ENCODE assay signal across 22 mouse cellular contexts in the genomic region with DNA sequence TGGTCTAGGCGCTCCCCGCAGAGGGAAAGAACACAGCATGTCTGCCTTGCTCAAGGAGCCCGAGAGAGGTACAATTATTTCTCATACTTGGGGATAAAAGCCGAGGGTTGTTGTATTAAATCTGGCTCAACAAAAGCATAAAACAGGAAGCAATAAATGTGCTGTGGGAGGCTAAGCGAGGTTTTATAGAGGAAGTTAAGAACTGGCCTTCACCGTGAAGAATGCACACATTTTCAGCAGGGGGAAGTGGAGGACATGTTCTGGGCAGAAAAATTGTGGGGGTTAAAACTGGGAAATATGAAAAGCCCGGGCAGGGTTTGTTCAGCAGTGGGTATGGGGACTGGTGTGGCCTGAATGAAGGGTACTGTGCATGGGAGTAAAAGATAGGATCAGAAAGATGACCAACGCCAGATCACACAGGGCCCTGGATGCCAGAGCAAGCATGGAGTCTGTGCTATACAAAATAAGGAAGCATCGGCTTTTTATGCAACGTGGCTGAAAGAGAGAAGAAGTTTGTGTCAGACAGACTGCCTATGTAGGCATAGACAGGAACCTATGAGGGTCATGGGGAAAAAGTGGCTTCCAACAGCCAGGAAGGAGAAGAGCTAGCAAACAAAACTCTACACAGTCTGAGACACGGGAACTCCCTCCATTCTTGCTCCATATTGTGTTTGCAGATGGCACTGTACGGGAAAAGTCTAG.
DNase-seq lines count a peak whose midpoint lies in the region; ATAC-seq and TF ChIP-seq lines count a peak whose summit lies in the region.
"Had no signal": no experiment of that assay in that cellular context is flagged by ENCODE, and none has a peak within 500 bp of the region (broad histone marks: within the 10 kb centered on the region; RNA-seq: fewer than 3 reads in every experiment).

No protein-coding gene starts in this region.

- WGBS in heart, embryonic 12.5 days, result 89% methylated on average over 12 of the region's 12 CpGs
- 56% methylated on average over 12 of the region's 12 CpGs for WGBS in liver, embryonic 13.5 days (ENCODE audit: insufficient replicate concordance)
- 53% methylated on average over 12 of the region's 12 CpGs for WGBS in limb, embryonic 14.5 days
- WGBS in stomach, postnatal 0 days, result 86% methylated on average over 12 of the region's 12 CpGs

- H3K27me3 ChIP-seq in heart, embryonic 12.5 days (replicated peaks), result no peaks in the 10 kb centered on the region
- no peaks in the 10 kb centered on the region for H3K27me3 ChIP-seq in liver, embryonic 13.5 days
- H3K27me3 ChIP-seq in limb, embryonic 14.5 days (ENCODE audit: control insufficient read depth, insufficient read depth, low read length), result no peaks in the 10 kb centered on the region
- no peaks in the 10 kb centered on the region for H3K27me3 ChIP-seq in stomach, postnatal 0 days (ENCODE audit: control insufficient read depth, insufficient read depth, low read length)
- H3K27me3 ChIP-seq: embryonic facial prominence, embryonic 15.5 days; forebrain, embryonic 15.5 days; heart, embryonic 15.5 days; neural tube, embryonic 15.5 days had no signal

- H3K4me1 ChIP-seq in heart, embryonic 12.5 days (replicated peaks), result peaks cover 3% of the 10 kb centered on the region
- peaks cover 17% of the 10 kb centered on the region for H3K4me1 ChIP-seq in liver, embryonic 13.5 days (replicated peaks)
- peaks cover 12% of the 10 kb centered on the region; the same call in 1 of the 2 replicates for H3K4me1 ChIP-seq in limb, embryonic 14.5 days (ENCODE audit: control insufficient read depth, insufficient read depth, low read length)
- no peaks in the 10 kb centered on the region for H3K4me1 ChIP-seq in stomach, postnatal 0 days (replicated peaks; ENCODE audit: control insufficient read depth, insufficient read depth)
- H3K4me1 ChIP-seq: forebrain, embryonic 15.5 days; neural tube, embryonic 15.5 days had no signal

- H3K9ac ChIP-seq in heart, embryonic 12.5 days, result no peak overlapping the region
- no peak overlapping the region for H3K9ac ChIP-seq in liver, embryonic 13.5 days
- H3K9ac ChIP-seq in limb, embryonic 14.5 days (ENCODE audit: low read depth, low read length, severe bottlenecking), result no peak overlapping the region
- no peak overlapping the region for H3K9ac ChIP-seq in stomach, postnatal 0 days (ENCODE audit: low read length)
- H3K9ac ChIP-seq: embryonic facial prominence, embryonic 15.5 days; forebrain, embryonic 15.5 days; heart, embryonic 15.5 days; neural tube, embryonic 15.5 days had no signal

- TF ChIP-seq EP300 in stomach, postnatal 0 days (optimal IDR thresholded peaks at IDR 0.05), result no peak

- no peak for TF ChIP-seq POLR2A in limb, embryonic 14.5 days (IDR thresholded peaks at IDR 0.05; ENCODE audit: borderline replicate concordance, extremely low read depth, insufficient read depth, insufficient read length)

- H3K4me2 ChIP-seq in heart, embryonic 12.5 days, result no peak overlapping the region
- H3K4me2 ChIP-seq in liver, embryonic 13.5 days, result no peak overlapping the region
- no peak overlapping the region for H3K4me2 ChIP-seq in limb, embryonic 14.5 days (replicated peaks; ENCODE audit: low read depth, low read length, severe bottlenecking)
- H3K4me2 ChIP-seq in stomach, postnatal 0 days (replicated peaks; ENCODE audit: low read depth), result no peak overlapping the region
- H3K4me2 ChIP-seq: embryonic facial prominence, embryonic 15.5 days; forebrain, embryonic 15.5 days; heart, embryonic 15.5 days; midbrain, embryonic 11.5 days; neural tube, embryonic 15.5 days had no signal

- peak; percentile 90 for DNase-seq in heart, adult 11 months
- no peak for DNase-seq in liver, embryonic 13.5 days
- no peak for DNase-seq in liver
- DNase-seq in limb, embryonic 14.5 days (ENCODE audit: low spot score), result no peak
- no peak for DNase-seq in stomach, postnatal 0 days (ENCODE audit: low spot score)
- DNase-seq: cerebellum, adult 8-10 months; cerebellum, postnatal 36 days; gastrocnemius, postnatal 10 days; heart, postnatal 4 days; kidney, postnatal 10 days; lung, postnatal 4 days; right cerebral cortex, adult 18-20 months had no signal

- peaks cover 21% of the 10 kb centered on the region for H3K36me3 ChIP-seq in heart, embryonic 12.5 days
- H3K36me3 ChIP-seq in liver, embryonic 13.5 days, result no peaks in the 10 kb centered on the region
- peaks cover 9% of the 10 kb centered on the region for H3K36me3 ChIP-seq in limb, embryonic 14.5 days (ENCODE audit: control insufficient read depth, insufficient read depth, low read length)
- peaks cover 6% of the 10 kb centered on the region; the same call in 1 of the 2 replicates for H3K36me3 ChIP-seq in stomach, postnatal 0 days (ENCODE audit: control insufficient read depth, insufficient read depth, low read length)
- H3K36me3 ChIP-seq: forebrain, embryonic 15.5 days; neural tube, embryonic 15.5 days had no signal

- no peak for ATAC-seq in heart, embryonic 12.5 days (ENCODE audit: insufficient number of reproducible peaks, low FRiP score)
- peak; percentile 16; the same call in 1 of the 2 replicates for ATAC-seq in liver, embryonic 13.5 days (ENCODE audit: low read depth)
- ATAC-seq in limb, embryonic 14.5 days (ENCODE audit: low FRiP score, low read depth), result peak; percentile 18; the same call in 1 of the 2 replicates
- peak; percentile 73 for ATAC-seq in megakaryocyte progenitor cell, adult 5-6 weeks (replicated peaks; ENCODE audit: poor library complexity)
- no peak for ATAC-seq in stomach, postnatal 0 days (ENCODE audit: low FRiP score, low TSS enrichment)
- no peak for ATAC-seq in erythroblast, adult 5-6 weeks (replicated peaks; ENCODE audit: low FRiP score, poor library complexity, severe bottlenecking)
- ATAC-seq: forebrain, embryonic 15.5 days; intestine, postnatal 0 days had no signal

- no peak overlapping the region for H3K4me3 ChIP-seq in heart, embryonic 12.5 days
- H3K4me3 ChIP-seq in liver, embryonic 13.5 days (replicated peaks), result no peak overlapping the region
- H3K4me3 ChIP-seq in limb, embryonic 14.5 days (replicated peaks; ENCODE audit: low read length), result no peak overlapping the region
- no peak overlapping the region for H3K4me3 ChIP-seq in stomach, postnatal 0 days (ENCODE audit: low read depth, low read length)
- H3K4me3 ChIP-seq: embryonic facial prominence, embryonic 15.5 days; forebrain, embryonic 15.5 days; heart, embryonic 15.5 days; left cerebral cortex, adult 2 months; neural tube, embryonic 15.5 days had no signal

- TF ChIP-seq CTCF in stomach, postnatal 0 days (IDR thresholded peaks at IDR 0.05; ENCODE audit: low read depth), result no peak

- peaks cover 3% of the 10 kb centered on the region; the same call in 1 of the 2 replicates for H3K9me3 ChIP-seq in heart, embryonic 12.5 days (replicated peaks)
- no peaks in the 10 kb centered on the region for H3K9me3 ChIP-seq in liver, embryonic 13.5 days (replicated peaks)
- no peaks in the 10 kb centered on the region for H3K9me3 ChIP-seq in limb, embryonic 14.5 days (ENCODE audit: control insufficient read depth, low read length)
- H3K9me3 ChIP-seq in stomach, postnatal 0 days (ENCODE audit: control insufficient read depth, low read length), result no peaks in the 10 kb centered on the region
- H3K9me3 ChIP-seq: embryonic facial prominence, embryonic 15.5 days; forebrain, embryonic 15.5 days; heart, embryonic 15.5 days; neural tube, embryonic 15.5 days had no signal

- no peak overlapping the region for H3K27ac ChIP-seq in heart, embryonic 12.5 days (ENCODE audit: poor library complexity, severe bottlenecking)
- no peak overlapping the region for H3K27ac ChIP-seq in liver, embryonic 13.5 days
- peak overlapping the region; percentile 35; the same call in 1 of the 2 replicates for H3K27ac ChIP-seq in limb, embryonic 14.5 days (replicated peaks; ENCODE audit: low read depth, low read length)
- H3K27ac ChIP-seq in stomach, postnatal 0 days (replicated peaks), result no peak overlapping the region
- H3K27ac ChIP-seq: embryonic facial prominence, embryonic 15.5 days; forebrain, embryonic 15.5 days; heart, embryonic 15.5 days; left cerebral cortex, adult 2 months; neural tube, embryonic 15.5 days had no signal

Comparison
In these comparisons a context has a peak if more than half of its experiments do, and no peak if none do; other contexts are left out.
1. ATAC-seq: peak in liver, embryonic 13.5 days (single experiment), limb, embryonic 14.5 days (single experiment) and megakaryocyte progenitor cell, adult 5-6 weeks (single experiment); none in heart, embryonic 12.5 days (single experiment), stomach, postnatal 0 days (single experiment) and erythroblast, adult 5-6 weeks (single experiment).